Mouse (Mus musculus) right cerebral cortex, postnatal 14 days (tissue): ENCODE measurements around the gene Kantr.

Source experiments
- DNase-seq: peaks from one replicate; pipeline ENCODE4 v3.0.0; 2022

Gene Kantr

GRCm38 (mm10) chrX:152271189-152271588 is 56.1 kb downstream of the Kantr start:
- no peak for DNase-seq
